Mouse (Mus musculus) intestine, embryonic 14.5 days (tissue): ENCODE data around the gene Mab21l2. TPM values are rescaled to one million over a fixed set of nuclear protein-coding genes. Genes with fewer than 3 reads are reported as not detected.

Experiments used
- ATAC-seq: fragments of 200-750 bp; cut with Nextera tagmentation; replicated peaks from 2 replicates; pipeline ENCODE4 v1.8.0; 2017; ENCODE audit warnings: low read depth, moderate number of reproducible peaks, moderate TSS enrichment, moderate library complexity; ENCODE audit not compliant: low FRiP score, low TSS enrichment
- DNase-seq: peaks from one replicate; pipeline ENCODE4 v3.0.0-alpha.2; 2018; ENCODE audit warnings: low spot score
- H3K27ac ChIP-seq: fragments of 300-500 bp; sonication (generic); 2 replicates; pipeline ENCODE4 v1.5.1; 2014; ENCODE audit warnings: low read depth, mild to moderate bottlenecking, control low read depth
- H3K27me3 ChIP-seq: fragments of 300-500 bp; sonication (generic); replicated peaks from 2 replicates; pipeline ENCODE4 v1.6.1; 2014; ENCODE audit warnings: low read length, control low read depth; ENCODE audit not compliant: control insufficient read depth, insufficient read depth
- H3K36me3 ChIP-seq: fragments of 300-500 bp; sonication (generic); 2 replicates; pipeline ENCODE4 v1.6.1; 2014; ENCODE audit warnings: low read length, control low read depth; ENCODE audit not compliant: control insufficient read depth, insufficient read depth
- H3K4me1 ChIP-seq: fragments of 300-500 bp; sonication (generic); replicated peaks from 2 replicates; pipeline ENCODE4 v1.6.1; 2014; ENCODE audit warnings: low read length, control low read depth, mixed read lengths; ENCODE audit not compliant: control insufficient read depth, insufficient read depth
- H3K4me2 ChIP-seq: fragments of 300-500 bp; sonication (generic); 2 replicates; pipeline ENCODE4 v1.6.1; 2014; ENCODE audit warnings: low read length
- H3K4me3 ChIP-seq: fragments of 300-500 bp; sonication (generic); 2 replicates; pipeline ENCODE4 v1.5.1; 2014; ENCODE audit warnings: low read depth, low read length, control low read depth, mixed read lengths
- H3K9ac ChIP-seq: fragments of 300-500 bp; sonication (generic); 2 replicates; pipeline ENCODE4 v1.6.1; 2014; ENCODE audit warnings: mild to moderate bottlenecking, low read length
- H3K9me3 ChIP-seq: fragments of 300-500 bp; sonication (generic); 2 replicates; pipeline ENCODE4 v1.6.1; 2016; ENCODE audit warnings: low read length, control low read depth; ENCODE audit not compliant: control insufficient read depth
- WGBS: fragments of 180-500 bp; shearing (Covaris S2); extraction: QIAGEN DNeasy Blood & Tissue Kit; methylation state at CpG from one replicate; pipeline ENCODE4 v1.1.7; 2014; 5-methylcytosine and 5-hydroxymethylcytosine counted together
- polyA plus RNA-seq: library from polyadenylated mRNA; unstranded; fragments of >200 nt; fragmentation: Nextera tagmentation; extraction: Ambion mirVana; gene quantifications from 2 replicates; pipeline ENCODE4 v1.2.1, GENCODE M21; 2014

Gene Mab21l2
- polyA plus RNA-seq, 1 experiment from 2014 or later: 178 TPM

DNA sequence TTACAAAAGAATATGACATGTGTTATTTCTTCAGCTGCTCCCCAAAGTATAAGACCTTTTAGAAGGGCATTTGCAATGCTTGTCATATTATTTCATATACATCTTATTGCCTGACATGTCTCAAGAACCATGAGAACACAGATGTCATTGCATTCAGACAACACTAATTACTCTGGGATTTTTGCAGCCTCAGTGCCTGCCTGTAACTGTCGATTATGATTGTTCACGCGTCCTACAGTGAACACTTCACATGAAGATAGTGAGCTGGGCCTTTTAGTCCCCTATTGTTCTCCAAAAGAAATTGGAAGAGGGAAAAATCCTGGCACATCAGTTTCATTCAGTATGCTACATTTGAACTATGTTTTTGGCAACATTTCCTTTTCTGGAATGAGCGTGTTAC lies 11.2 kb upstream of the Mab21l2 start:
- peaks cover 23% of the 10 kb centered on the region for H3K4me1 ChIP-seq
- WGBS: 61% methylated on average over 4 of the region's 4 CpGs

DNA sequence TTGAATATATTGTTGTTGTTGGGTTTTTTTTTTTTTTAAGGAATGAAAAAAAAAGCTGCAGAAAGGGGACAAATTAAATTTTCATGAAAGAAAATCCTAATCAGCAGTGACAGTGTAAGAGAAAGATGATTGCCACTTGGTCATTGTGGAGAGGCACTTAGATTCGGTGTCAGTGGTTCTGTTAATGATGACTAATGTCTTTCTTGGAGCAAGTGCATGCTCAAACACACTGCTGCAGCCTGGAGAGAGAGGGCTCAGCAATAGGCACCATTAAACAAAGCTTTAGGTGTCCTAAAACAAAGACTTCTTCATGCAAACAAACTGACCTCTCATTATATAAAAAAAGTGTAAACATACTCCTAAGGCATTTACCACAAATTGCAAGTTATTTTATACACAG lies 10.5 kb upstream of the Mab21l2 start:
- Histone ChIP-seq H3K9me3 (no peaks in the 10 kb centered on the region), H3K9ac (no peak overlapping the region), H3K27me3 (no peaks in the 10 kb centered on the region), H3K36me3 (no peaks in the 10 kb centered on the region), H3K4me1 (peaks cover 23% of the 10 kb centered on the region), H3K4me2 (no peak overlapping the region), H3K4me3 (no peak overlapping the region), H3K27ac (no peak overlapping the region)
- ATAC-seq (no peak), DNase-seq (no peak)
- WGBS: 6% methylated on average over 1 of the region's 1 CpGs

More for the DNA sequence above, 11.2 kb upstream of the Mab21l2 start:
- Histone ChIP-seq H3K9me3 (no peaks in the 10 kb centered on the region), H3K4me2 (no peak overlapping the region), H3K27ac (no peak overlapping the region), H3K9ac (no peak overlapping the region), H3K4me3 (no peak overlapping the region), H3K27me3 (no peaks in the 10 kb centered on the region), H3K36me3 (no peaks in the 10 kb centered on the region)
- DNase-seq: no peak
- ATAC-seq: no peak

GRCm38 (mm10) chr3:86552170-86552569 lies 3.7 kb upstream of the Mab21l2 start:
- Histone ChIP-seq H3K4me1 (peaks cover 12% of the 10 kb centered on the region), H3K9ac (peak overlapping the region; percentile 92), H3K4me3 (peak overlapping the region; percentile 47), H3K9me3 (no peaks in the 10 kb centered on the region), H3K27me3 (0 out of 2 replicates have a peak, but pooled peaks cover 5% of the 10 kb centered on the region), H3K36me3 (no peaks in the 10 kb centered on the region), H3K4me2 (peak overlapping the region; percentile 71), H3K27ac (peak overlapping the region; percentile 96)
- DNase-seq (peak; percentile 76), ATAC-seq (no peak)
- WGBS: 29% methylated on average over 5 of the region's 5 CpGs

- 12% methylated on average over 8 of the region's 8 CpGs for WGBS
- H3K4me1 ChIP-seq: peaks cover 3% of the 10 kb centered on the region; the same call in 1 of the 2 replicates
- ATAC-seq: no peak
- H3K4me2 ChIP-seq: peak overlapping the region; percentile 71
- peak; percentile 71 for DNase-seq
- peak overlapping the region; percentile 96 for H3K27ac ChIP-seq
- H3K9me3 ChIP-seq: no peaks in the 10 kb centered on the region
- 0 out of 2 replicates have a peak, but pooled peaks cover 5% of the 10 kb centered on the region for H3K27me3 ChIP-seq
- peak overlapping the region; percentile 47 for H3K4me3 ChIP-seq
- peak overlapping the region; percentile 92 for H3K9ac ChIP-seq
- H3K36me3 ChIP-seq: no peaks in the 10 kb centered on the region
These were observed 2.7 kb upstream of the Mab21l2 start for GRCm38 (mm10) chr3:86551011-86551728.

DNA sequence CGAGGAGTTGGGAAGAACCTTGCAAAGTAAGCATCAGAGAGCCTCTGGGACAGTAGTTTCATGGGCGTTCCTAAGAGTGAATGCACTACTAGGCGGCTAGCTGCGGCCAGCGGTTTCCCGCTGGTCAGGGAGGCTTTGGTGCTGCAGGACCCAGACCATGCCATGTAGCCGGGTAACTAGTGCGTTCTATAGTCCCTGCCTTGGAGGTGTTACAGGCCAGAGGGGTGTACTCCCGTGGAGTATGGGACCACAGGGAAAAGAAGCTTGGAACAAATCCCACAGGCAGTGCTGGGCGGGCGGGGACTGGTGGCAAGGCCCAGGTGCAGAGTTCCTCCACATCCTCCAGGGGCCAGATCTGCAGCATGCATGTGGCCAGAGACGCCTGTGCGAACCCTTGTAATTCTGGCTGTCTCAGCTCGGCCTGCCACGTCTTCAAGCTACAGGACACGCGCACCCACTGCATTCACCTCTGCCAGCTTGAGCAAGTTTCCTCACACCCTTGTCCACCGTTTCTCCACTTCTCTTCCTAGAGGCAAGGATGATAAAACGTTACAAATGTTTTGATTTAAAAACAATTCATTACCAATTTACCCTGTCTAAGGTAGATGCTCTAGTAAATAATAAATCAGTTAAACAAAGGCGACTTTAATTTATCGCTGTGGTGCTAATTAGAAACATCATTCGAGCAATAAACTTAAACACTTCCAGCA lies 2.0 kb upstream of the Mab21l2 start:
- Histone ChIP-seq H3K4me3 (peak overlapping the region; percentile 47), H3K4me1 (peaks cover 2% of the 10 kb centered on the region; the same call in 1 of the 2 replicates), H3K9me3 (no peaks in the 10 kb centered on the region), H3K9ac (peak overlapping the region; percentile 92), H3K4me2 (peak overlapping the region; percentile 71), H3K27ac (peak overlapping the region; percentile 96), H3K36me3 (no peaks in the 10 kb centered on the region), H3K27me3 (0 out of 2 replicates have a peak, but pooled peaks cover 5% of the 10 kb centered on the region)
- DNase-seq (peak; percentile 83), ATAC-seq (peak; percentile 32; the same call in 1 of the 2 replicates)
- 4% methylated on average over 22 of the region's 22 CpGs for WGBS

GRCm38 (mm10) chr3:86547251-86547791 lies 1.1 kb downstream of the Mab21l2 start:
- 0 out of 2 replicates have a peak, but pooled peaks cover 5% of the 10 kb centered on the region for H3K27me3 ChIP-seq
- 2% methylated on average over 42 of the region's 42 CpGs for WGBS
- no peaks in the 10 kb centered on the region for H3K4me1 ChIP-seq
- peak overlapping the region; percentile 47 for H3K4me2 ChIP-seq
- H3K4me3 ChIP-seq: peak overlapping the region; percentile 67
- ATAC-seq: no peak
- no peaks in the 10 kb centered on the region for H3K9me3 ChIP-seq
- no peaks in the 10 kb centered on the region for H3K36me3 ChIP-seq
- peak; percentile 87 for DNase-seq
- peak overlapping the region; percentile 99 for H3K27ac ChIP-seq
- peak overlapping the region; percentile 99 for H3K9ac ChIP-seq

DNA sequence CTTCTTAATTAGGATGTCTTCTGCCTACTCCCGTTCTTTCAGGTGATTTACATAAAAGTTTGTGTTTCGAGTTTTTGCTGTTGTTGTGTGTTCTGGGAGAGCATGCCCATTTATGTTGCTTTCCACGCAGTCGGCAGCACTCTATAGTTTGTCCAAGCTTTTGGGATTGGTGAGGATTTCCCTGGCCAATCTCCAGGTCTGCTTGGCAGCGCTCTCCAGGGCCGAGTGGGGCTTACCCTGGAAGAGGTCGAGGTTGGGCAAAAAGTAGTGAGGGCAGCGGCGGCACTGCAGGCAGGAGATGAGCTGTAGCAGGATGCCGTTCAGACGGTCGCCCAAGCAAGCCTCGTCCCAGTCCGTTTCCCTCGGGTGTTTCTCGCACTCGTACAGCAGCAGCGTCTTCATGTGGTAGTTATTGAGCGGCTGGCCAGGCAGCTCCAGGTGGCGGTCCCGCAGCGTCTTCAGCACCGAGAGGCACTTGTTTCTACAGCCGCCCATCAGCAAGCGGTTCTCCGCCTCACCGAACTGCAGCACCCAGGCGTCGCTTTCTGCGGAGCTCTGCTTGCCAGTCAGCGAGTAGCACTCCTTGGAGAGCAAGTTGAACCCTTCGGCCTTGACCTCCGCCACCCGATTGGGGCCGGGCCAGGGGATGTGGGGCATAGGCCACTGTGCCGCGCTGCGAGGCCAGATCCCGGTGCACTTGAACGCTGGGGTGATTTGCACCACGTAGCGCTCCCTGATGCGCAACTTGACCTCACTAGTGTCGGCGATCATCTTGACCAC lies 1.8 kb downstream of the Mab21l2 start:
- Histone ChIP-seq H3K36me3 (no peaks in the 10 kb centered on the region), H3K4me1 (no peaks in the 10 kb centered on the region), H3K9ac (peak overlapping the region; percentile 99), H3K9me3 (no peaks in the 10 kb centered on the region), H3K4me3 (peak overlapping the region; percentile 67), H3K4me2 (peak overlapping the region; percentile 47), H3K27ac (peak overlapping the region; percentile 99), H3K27me3 (0 out of 2 replicates have a peak, but pooled peaks cover 5% of the 10 kb centered on the region)
- ATAC-seq (no peak), DNase-seq (peak; percentile 88)
- under 1% methylated on average over 45 of the region's 45 CpGs for WGBS

DNA sequence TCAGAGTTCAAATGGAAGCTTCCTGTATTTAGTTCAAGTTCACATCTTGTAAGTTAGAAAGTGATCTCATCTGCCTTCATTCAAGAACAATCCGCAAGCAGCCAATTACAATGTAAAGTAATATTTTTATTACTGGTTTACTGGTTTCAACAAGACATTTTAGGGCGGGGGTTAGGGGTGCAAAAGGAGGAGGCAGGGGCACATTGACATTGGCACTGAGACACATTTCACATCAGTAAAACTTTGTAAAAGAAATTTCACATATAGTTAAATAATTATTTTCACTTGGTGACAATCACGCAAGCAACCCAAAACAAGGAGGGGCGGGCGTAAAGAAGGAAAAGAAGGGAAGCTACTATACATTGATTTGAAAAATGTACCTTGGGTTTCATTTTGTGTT lies 2.5 kb downstream of the Mab21l2 start:
- ATAC-seq (no peak), DNase-seq (peak; percentile 63)
- H3K27ac ChIP-seq: peak overlapping the region; percentile 99
- peak overlapping the region; percentile 67 for H3K4me3 ChIP-seq
- 11% methylated on average over 5 of the region's 5 CpGs for WGBS
- peak overlapping the region; percentile 99 for H3K9ac ChIP-seq
- H3K9me3 ChIP-seq: no peaks in the 10 kb centered on the region
- H3K27me3 ChIP-seq: 0 out of 2 replicates have a peak, but pooled peaks cover 1% of the 10 kb centered on the region
- no peaks in the 10 kb centered on the region; the same call in 1 of the 2 replicates for H3K4me1 ChIP-seq
- H3K36me3 ChIP-seq: no peaks in the 10 kb centered on the region
- peak overlapping the region; percentile 47 for H3K4me2 ChIP-seq
